Mouse (Mus musculus) megakaryocyte, embryonic 14.5 days (primary cell): ENCODE results near the gene Gpsm2.

ENCODE experiments used
- FLI1 ChIP-seq: IDR thresholded peaks from 2 replicates; pipeline ENCODE4 v1.6.1; 2012; ENCODE audit warnings: low read length, inconsistent platforms, mixed read lengths
- GATA1 ChIP-seq: IDR thresholded peaks from 3 replicates; pipeline ENCODE4 v1.6.1; 2012; ENCODE audit warnings: mixed read lengths, low read length, inconsistent platforms, borderline replicate concordance

DNA sequence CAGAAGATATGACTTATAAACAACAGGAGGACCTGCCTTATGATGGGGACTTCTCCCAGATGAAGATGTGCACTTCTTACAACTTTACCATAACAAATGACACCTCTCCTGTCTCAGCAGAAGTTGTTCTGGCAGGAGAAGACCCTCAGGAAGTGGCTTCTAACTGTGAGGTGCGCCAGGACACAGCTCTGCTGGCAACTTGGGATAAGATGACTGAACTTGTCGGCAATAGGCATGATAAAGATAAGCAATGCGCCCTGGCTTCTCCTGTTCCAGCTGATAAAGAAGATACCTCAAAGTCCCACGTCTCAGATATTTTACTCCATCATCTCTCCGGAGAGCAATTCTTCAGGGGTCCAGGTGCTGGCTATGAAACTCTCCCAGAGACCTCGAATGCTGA is 29.6 kb upstream of the Gpsm2 start:
- no peak for TF ChIP-seq GATA1
- no peak for TF ChIP-seq FLI1
